Mouse (Mus musculus) retina, postnatal 1 day (tissue): ENCODE measurements around the gene Arhgef12.
"Not testable (repeated sequence)": the region's sequence is repeated elsewhere in the genome, so short reads cannot be mapped to it uniquely, and the experiment has no call there.

Experiments used
- DNase-seq: peaks from one replicate; pipeline ENCODE4 v3.0.0-alpha.2; 2012

Arhgef12 gene

DNA sequence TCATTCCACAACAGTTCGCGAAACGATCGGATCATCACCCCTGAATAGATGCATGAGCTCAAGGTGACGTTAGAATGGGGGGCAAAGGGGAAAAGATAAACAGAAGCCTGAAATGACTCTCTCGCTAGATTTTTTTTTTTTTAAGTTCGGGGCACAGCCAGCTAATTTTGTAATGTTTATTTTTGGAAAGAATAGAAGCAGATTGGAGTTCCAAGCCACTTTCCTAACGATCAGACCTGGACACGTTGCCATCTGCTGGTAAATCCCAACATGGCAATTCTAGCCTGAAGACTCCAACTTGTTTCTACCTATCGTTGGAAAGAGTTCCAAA, at the start of gene Arhgef12:
TSS of gene Arhgef12 (minus strand) at position 53 of the 331 bp plus-strand sequence.
- DNase-seq = peak; percentile 62

DNA sequence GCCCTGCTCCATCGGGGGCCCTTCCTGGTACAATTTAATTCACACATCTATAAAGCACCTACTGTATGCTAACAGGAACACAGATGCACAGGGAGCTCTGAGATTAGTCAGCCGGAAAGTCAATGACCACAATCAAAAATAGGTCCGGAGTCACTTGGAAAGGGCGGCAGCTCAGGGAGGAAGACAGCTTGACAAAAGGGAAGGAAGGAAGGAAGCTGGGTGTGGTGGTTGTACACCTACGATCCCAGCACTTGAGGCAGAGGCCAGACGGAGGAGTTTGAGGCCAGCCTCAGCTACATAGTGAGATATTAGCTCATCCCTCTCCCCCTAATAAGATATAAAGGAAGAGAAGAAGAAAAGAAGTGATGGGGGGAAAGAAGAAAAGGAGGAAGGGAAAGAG, 48.9 kb upstream of the Arhgef12 start:
- no peak for DNase-seq

DNA sequence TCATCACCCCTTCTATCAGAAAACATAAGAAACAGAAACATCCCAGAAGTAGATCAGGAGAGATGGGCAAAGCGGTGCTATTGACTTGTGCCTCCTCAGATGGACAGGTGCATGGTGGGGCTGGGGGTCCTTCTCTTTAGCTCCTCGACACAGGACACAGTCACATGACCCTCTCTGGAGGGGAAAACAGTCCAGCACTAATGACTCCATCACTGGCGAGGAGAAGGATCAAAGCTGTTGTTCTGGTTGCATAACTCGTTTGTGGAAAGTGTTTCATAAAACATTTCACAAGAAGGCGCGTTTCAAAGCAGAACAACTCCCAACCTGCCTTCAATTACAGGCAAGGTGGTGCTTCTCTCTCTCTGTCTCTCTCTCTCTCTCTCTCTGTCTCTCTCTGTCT, 44.7 kb upstream of the Arhgef12 start:
- no peak for DNase-seq

DNA sequence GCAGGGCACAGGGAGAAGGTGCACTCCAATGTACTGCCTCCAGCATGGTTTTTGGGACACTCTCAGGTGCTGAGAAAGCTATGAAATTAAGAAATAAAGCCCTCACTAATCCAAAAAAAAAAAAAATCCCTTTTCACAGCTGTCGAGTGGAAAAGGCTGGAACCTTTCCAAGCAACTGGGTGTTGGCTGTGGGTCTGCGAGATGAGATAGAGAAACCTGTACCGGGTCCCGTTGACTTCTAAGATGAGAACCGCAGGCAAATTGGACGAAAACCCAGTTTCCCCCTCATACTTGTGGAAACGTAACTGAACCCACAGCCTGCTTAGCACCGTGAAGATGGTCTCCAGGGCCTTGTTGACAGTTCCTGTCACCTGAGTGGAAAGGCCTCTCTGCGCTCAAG, 43.9 kb upstream of the Arhgef12 start:
- DNase-seq = no peak

DNA sequence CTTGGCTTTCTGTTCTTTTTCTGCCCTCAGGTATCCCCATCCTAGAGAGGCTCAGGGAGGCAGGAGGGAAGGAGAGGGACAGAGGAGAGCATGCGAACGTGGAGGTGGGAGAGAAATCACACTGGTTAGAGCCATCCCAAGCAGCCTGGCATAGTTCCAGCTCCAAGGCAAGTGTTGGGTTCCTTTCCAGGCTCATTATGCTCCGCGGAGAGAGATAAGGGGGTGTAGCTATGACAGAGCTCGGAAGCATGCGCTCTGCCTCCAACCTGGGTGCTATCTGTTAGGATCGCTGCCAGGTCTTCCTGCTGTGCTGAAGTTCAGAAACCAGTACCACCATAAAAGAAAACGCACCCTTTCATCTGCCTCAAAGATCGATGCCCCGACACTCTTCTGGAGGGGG, 43.0 kb upstream of the Arhgef12 start:
- no peak for DNase-seq

DNA sequence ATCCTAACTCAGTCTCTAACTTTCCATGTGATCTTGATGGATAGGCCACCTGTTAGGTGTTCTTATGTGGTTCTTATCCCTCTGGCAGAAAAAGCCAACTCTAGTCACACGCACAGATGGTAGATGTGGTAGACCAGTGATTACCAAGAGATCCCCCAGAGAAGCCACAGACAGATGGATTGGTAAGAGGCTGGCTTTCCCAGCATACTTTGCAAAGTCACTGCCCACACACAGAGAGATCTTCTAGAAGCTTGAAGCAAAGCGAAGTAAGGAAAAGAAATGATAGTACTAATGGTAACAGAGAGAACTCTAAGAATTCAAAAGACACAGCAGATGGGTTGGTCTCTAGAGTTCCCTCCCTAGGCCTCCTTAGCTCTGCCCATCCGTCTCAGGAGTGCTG, 42.5 kb upstream of the Arhgef12 start:
- DNase-seq = no peak

DNA sequence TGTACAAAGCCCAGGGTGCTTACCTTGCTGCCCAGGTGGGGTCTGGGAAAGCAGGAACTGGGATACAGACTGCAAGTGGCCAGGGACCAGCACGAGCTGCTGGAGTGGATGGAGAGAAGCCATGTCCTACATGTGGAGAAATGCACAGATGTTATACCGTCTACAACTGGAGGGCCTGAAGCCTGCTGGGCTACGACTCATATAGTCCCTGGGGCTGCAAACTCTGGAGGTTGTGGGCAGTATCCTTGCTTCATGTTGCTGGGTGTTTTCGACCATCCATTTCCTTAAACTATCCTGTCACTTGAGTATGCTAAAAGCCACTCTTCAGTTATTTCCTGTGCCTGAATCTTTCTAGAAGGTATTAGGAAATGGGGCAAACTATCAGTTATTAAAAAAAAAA, 38.2 kb upstream of the Arhgef12 start:
- no peak for DNase-seq

DNA sequence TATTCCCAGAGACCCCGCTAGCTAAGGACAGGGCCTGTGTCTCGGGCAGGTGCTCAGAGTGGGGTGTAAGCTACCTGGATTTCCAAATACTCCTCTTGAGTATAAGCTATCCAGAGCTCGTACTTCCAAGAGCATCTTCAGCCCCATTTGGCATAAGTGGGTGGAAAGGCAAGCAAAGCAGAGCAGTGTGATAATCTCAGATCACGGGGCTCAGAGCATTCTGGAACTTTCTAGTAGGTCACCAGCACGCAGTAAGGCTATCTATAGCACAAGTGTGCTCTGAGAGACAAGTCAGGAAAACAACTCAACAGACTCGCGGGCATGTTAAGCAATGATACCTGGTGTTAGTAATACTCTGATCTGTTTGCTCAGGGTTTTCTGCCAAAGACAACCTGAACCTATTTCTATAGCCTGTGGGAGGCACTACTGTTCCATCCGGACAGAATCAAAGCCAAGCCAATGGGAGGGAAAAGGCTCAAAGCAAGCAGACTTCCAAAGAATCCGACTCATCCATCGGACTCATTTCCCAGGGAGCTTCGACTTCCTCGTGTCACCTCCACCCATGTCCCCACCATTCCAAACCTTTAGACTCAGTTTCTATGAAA, 37.3 kb upstream of the Arhgef12 start:
- no peak for DNase-seq

DNA sequence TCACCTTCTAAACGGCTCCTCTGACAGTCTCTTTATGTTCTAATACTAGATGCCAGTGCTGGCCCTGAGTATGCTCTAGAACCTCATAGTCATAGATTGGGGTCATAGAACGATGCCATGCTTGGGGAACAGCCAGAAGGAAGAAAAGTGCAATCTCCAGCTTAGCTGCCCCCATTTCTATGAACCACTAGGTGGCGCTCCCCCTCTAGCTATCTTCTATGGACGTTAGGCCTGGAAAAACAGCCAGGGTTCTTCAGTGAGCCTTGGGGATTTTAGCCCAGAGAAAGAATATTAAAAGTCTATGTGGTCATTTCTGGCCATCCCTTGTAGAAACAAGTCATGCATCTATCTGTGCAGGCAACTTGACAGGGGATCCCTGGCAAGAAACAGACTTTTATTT, 34.8 kb upstream of the Arhgef12 start:
- DNase-seq = peak; percentile 81

DNA sequence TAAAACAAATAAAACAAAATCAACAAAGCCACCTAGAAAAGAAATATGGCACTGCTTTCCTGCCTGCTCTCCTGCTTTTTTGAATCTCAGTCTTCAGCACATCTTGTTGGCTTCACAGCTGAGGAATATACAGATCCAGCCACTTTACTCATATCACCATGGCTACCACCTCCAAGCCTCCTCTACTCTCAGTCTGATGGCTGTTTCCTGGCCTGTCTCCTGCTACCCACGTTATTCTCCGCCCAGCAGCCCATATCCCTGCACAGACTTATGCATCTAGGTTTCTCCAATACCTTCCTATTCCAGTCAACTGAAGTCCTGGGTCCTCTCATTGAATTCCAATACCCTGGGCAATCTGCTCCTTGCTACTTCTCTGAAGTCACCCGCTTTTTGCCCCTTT, 26.5 kb upstream of the Arhgef12 start:
- DNase-seq = no peak

DNA sequence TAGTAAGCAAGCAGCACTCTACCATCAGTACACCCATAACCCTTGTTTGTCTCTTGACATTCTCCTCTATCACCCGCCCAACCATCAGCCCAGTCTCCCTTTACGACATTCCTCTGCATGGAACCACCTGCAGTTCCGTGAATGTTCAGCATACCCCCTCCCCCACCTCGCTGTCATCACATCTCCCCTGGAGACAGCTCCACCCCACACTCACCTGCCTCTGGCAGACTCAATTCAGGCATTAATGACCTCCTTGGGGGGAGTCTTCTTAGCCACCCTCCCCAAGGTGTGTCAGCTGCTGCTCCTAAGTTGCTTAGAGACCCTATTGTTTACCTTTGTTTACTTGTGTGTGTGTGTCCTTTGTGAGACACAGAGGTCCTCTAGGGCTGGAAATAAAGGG, 25.3 kb upstream of the Arhgef12 start:
- DNase-seq = no peak

DNA sequence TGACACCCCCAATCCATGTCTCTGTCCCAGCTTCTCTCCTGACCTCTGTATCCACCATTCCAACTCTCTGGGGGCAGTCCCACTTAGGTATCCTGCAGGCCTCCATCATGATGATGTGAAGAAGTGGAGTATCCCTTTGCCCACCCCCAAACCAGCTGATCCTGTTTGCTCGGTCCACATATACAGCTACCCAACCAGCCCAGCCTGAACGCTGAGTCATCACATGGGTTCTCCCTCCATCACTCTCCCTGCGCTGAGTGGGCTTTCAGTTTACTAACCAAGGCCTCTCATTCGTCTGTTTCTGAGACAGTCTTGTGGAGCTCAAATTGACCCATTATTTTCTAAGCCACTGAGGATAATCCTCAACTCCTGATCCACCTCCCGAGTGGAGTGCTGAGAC, 24.9 kb upstream of the Arhgef12 start:
- no peak for DNase-seq

DNA sequence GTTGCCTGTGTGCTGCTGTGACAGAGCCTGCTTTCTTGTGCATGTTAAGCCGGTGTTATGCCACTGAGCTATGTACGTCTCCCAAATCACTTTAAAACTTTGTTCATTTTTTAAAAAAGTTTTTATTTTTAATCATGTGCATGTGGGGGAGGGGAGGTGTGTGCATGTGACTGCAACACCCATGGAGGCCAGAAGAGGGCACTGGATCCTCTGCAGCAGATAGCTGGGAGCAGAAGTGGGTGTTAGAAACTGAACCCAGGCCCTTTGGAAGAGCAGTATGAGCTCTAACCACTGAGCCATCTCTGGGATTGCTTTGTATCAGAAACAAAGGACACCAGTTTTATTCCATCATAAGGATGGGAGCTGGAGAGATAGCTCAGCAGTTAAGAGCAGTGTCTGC, 23.6 kb upstream of the Arhgef12 start:
- DNase-seq = no peak

DNA sequence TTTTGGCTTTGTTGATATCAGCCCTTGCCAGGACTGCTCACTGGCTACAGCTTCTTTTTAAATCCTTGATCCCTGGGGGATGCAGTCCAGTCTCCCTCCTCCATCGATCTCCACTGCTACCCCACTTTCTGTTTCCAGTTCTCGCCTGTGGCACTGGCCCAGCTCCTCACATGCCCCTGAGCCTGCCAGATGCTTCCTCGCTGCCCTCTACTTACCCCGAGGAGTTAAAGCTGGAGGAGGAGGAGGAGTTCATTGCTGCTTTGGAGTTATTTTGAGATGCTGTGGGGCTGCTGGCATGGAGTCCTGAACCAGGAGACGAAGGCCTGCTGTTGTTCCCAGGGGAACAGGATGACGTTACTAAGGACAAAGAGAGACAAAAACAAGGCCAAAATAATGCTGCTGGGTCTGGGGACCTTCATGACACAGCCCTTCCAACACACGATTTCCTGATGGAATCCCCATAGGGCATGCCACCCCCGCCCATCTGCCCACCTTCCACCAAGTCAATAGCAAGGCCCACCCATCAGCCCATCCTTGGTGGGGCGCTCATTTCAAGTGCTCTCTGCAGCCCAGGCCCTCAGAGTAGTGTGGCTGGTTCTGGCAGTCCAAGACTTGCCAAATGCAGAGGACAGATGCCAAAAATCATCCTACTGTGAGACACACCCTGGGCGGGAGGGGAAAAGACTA, 20.2 kb upstream of the Arhgef12 start:
- no peak for DNase-seq

DNA sequence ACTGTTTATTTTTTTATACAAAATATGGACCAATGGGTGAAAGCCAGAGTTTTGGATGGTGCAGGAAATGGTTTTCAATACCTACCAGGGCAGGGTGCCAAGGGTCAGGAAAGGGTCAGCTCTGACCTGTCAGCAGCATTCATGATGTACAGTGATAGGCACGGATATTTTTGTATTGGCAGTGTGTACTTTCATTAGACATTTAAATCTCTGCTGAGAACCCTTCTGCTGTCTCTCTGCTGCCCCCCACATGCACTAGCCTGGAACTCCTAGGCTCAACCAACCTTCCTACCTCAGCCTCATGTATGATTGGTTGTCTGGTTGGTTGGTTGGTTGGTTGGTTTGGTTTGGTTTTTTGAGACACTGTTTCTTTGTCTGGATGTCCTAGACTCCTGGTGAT, 15.3 kb upstream of the Arhgef12 start:
- DNase-seq = no peak

DNA sequence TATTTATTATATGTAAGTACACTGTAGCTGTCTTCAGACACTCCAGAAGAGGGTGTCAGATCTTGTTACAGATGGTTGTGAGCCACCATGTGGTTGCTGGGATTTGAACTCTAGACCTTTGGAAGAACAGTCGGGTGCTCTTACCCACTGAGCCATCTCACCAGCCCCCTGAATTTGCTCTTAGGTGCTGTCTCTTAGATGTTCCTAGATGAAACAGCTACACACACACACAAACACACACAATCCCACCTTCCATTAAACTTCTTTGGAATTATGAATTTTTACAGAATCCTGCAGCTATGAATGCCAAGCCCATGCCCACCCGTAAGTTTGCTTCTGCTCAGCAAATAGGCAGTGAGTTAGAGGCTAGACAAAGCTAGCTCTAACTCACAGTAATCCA, 14.9 kb upstream of the Arhgef12 start:
- DNase-seq = not testable (repeated sequence)

DNA sequence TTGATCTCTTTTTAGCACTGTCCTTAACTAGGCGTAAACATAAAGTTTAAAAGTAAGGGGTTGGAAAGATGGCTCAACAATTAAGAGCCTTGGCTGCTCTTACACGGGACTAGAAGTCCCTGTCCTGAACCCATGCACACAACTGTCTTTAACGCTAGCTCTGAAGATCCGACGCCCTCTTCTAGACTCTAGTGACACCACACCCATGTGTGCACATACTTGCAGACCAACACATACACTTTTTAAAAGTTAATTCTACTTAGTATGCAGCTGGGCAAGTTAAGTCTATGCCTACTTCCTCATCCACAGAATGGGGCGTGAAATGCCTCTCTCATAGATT, 9.9 kb upstream of the Arhgef12 start:
- no peak for DNase-seq

DNA sequence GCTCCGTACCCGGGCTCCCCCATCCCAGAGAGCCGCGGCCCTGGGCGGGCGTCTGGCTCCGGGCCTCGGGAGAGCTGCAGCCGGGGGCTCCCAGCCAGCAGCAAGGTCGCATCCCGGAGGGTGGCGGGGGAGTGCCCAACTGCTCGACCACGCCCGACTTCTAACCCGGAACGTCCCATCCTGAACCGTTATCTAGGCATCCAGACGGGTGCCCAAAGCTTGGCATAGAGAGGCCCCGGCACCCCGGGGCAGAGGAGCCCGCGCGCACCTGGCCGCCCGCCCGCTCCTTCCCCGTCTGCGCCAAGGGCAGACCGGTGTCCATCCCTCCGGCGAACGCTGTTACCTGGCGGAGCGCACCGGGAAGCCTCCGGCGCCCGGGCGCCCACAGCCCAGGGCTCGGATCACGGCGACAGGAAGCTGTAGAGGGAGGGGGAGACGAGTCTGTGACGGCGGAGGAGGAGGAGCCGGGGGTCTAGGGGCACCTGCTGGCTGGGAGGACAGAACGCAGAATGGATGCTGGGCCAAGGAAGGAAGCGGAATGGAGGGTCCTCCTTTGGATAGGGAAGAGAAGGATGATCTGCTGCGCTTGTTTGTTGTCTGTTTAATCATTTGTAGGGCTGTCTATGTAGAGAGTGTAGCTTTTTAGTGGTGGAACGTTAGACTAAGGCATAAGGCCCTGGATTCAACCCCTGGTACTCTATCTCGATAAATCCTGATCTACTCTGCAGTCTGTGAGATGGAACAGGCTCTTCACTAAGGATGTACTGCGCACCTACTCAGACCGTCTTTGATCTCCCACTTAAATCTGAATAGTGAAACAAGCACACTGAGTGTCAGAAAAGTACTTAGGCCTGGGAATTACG, 9.3 kb upstream of the Arhgef12 start, which contains the start of gene Tmem136:
TSS of gene Tmem136 (minus strand) at position 437 of the 863 bp plus-strand sequence.
- DNase-seq = peak; percentile 86

DNA sequence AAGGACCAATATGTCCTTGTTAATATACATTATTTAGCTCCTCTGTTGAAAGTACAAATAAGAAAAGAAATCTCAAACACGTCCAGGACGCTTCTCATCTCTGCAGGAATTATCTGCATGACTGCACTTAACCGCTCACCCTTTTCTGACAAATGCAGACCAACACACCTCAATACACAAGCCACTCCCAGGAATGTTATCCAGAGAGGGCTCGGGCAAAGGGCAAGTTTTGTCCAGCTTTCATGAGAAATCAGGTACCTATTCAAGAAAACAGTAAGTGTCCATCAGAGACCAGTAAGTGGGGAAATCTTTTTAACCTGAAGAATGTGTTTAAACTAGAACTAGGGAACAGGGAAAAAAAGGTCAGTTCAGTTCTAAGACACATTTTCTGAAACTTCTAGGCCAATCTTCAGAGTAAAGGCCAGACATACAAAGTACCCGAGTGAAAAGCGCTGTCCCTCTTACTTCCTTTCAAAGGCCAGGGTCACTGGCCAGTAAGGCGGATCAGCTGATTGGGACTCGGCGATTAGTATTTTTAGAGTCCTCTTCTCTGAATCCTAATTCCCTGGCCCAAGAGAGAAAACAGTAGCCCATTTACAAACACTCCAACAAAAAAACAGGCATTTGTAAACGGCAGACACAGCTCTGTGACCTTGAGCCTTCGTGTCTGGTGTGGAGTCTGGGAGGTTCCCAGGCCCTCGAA, 8.5 kb upstream of the Arhgef12 start:
- peak; percentile 17 for DNase-seq

DNA sequence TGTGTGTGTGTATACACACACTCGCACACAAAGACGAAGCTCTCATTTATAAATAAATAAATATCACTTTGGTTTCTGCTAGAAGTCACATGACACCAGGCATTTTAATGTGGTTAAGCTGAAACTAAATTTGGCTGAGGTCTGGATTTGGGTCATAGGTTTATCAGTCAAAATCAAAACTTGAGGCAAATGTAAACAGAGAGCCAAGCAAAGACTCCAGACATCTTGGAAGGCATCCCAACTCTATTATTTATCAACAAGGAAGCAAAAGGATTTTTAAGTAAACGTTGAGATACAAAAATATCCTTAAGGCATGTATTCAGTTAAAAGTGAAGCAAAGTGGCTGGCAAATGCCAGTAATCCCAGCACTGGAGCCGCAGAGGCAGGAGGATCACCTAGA, 7.8 kb upstream of the Arhgef12 start:
- no peak for DNase-seq

DNA sequence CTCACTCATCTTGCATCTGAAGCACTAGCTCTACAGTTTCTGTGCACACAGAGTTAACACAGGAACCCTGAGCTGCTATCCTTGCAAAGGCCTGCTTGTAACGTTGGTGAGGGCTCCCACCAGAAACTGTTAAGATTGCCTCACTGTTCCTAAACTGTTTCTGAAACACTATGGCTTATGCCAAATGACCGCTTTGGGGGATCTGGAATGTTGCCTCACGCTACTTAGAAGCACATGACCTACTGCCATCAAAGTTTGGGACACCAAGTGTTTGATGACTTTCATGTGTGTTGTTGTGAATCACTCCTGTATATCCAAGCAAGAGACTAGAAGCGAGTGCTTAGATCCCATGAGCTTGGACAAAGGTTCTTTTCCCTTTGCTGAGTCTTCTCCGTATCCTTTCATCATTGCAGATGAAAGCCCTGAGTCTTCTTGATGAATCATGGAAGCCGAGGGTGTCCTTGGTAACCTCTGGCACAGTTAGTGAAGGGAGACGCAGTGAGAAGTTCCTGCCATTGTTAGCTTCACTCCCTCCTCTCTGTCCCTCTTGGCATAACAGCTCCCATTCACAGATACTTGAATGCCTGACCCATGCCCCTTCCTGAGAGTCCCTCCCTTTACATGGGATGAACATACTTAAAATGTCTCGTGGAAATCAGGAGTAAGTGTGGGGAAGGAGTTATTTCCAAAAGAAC, 3.4 kb upstream of the Arhgef12 start:
- DNase-seq = no peak

DNA sequence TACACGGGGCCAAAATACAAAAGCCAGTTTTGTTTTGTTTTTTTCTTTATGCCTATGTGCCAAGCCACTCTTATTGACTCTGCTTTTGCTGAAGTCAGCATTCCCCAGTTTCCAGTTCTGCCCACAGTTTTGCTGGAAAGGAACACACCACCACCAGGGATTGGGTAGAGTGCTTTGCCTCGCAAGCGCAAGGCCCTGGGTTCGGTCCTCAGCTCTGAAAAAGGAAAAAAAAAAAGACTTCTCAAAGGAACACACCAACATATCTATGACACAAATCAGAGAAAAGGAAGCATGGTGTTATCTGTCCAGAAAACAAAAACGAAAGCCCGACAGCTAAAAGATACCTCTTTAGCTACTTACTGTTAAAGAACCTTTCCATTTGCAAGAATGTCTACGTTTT, 2.1 kb upstream of the Arhgef12 start:
- DNase-seq = no peak

DNA sequence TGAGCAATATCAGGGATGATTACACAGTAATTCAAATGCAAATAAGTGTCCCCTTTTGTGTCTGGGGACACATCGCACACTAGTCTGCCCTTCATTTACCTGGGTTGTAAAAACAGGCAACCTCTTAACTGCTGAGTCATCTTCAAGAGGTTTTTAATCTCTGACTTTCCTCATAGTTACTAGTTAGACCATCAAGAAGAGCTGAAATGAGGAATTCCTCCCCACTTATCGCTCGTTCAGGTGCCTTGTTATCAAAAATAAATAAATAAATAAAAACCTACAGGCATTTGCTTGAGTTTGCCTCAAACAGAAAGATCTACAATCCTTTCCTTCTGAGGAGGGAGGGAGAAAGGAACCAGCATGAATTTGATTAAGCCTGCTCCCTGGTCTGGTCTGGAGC, 1.7 kb upstream of the Arhgef12 start:
- DNase-seq = no peak
